Mouse (Mus musculus): ENCODE measurements around the gene Prpf39.

- TF ChIP-seq POLR2A (IDR thresholded peaks at IDR 0.05; ENCODE audit: borderline replicate concordance, low read depth, low read length) (no peak), CTCF (IDR thresholded peaks at IDR 0.05; ENCODE audit: low read depth, low read length) (no peak)
These were observed 29.1 kb downstream of the Prpf39 start for GRCm38 (mm10) chr12:65065241-65065640.
